Mouse (Mus musculus): ENCODE results near the gene Sik2.

- TF ChIP-seq USF2 (conservative IDR thresholded peaks at IDR 0.05; ENCODE audit: low read depth, low read length), result no peak
- no peak for TF ChIP-seq CHD2 (IDR thresholded peaks at IDR 0.05; ENCODE audit: low read length)
- no peak for TF ChIP-seq USF1 (IDR thresholded peaks at IDR 0.05; ENCODE audit: low read depth, low read length)
- TF ChIP-seq SIN3A (IDR thresholded peaks at IDR 0.05; ENCODE audit: low read length), result no peak
- no peak for TF ChIP-seq CTCF (conservative IDR thresholded peaks at IDR 0.05 in 1 of 2, IDR thresholded peaks at IDR 0.05 in 1 of 2; ENCODE audit: low read depth in 2 of 2, low read length in 2 of 2)
- TF ChIP-seq TBP (conservative IDR thresholded peaks at IDR 0.05; ENCODE audit: low read depth, low read length), result no peak
- no peak for TF ChIP-seq POLR2AphosphoS2 (IDR thresholded peaks at IDR 0.05; ENCODE audit: low read depth, low read length)
- no peak for TF ChIP-seq POLR2A (IDR thresholded peaks at IDR 0.05; ENCODE audit: low read depth, low read length)
- TF ChIP-seq MAZ (IDR thresholded peaks at IDR 0.05; ENCODE audit: low read depth, low read length), result no peak
- TF ChIP-seq ZC3H11A (IDR thresholded peaks at IDR 0.05; ENCODE audit: low read depth, low read length), result no peak
- TF ChIP-seq RCOR1 (conservative IDR thresholded peaks at IDR 0.05; ENCODE audit: low read depth, low read length), result no peak
- TF ChIP-seq MXI1 (IDR thresholded peaks at IDR 0.05; ENCODE audit: low read depth, low read length), result no peak
- no peak for TF ChIP-seq EP300 (IDR thresholded peaks at IDR 0.05; ENCODE audit: low read length)
- TF ChIP-seq SMC3 (IDR thresholded peaks at IDR 0.05; ENCODE audit: low read depth, low read length), result no peak
Observed at GRCm38 (mm10) chr9:51041491-51041980, 32.7 kb upstream of the Sik2 start.
